Mouse (Mus musculus): ENCODE measurements around the gene Plcl1.

Plcl1 gene

DNA sequence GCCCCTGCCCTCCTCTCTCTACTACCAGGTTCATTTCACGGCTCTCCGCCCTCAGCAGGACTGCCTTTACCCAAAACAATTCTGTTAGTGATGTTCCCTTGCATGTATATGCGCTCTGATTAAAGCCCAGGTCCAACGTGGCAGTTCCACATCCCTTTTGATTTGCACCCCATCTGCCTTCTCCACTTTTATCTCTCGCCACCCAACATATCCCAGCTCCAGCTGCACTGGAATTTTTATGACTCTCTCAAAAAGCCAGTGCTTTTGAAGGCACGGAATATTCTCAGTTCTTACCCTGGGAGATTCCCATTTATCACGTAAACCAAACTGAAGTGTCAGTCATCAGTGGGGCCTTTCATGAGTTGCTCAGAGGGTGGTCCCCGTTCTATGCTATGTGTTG is 200.7 kb downstream of the Plcl1 start:
- peak; percentile 90 for ATAC-seq (ENCODE audit: low TSS enrichment)

DNA sequence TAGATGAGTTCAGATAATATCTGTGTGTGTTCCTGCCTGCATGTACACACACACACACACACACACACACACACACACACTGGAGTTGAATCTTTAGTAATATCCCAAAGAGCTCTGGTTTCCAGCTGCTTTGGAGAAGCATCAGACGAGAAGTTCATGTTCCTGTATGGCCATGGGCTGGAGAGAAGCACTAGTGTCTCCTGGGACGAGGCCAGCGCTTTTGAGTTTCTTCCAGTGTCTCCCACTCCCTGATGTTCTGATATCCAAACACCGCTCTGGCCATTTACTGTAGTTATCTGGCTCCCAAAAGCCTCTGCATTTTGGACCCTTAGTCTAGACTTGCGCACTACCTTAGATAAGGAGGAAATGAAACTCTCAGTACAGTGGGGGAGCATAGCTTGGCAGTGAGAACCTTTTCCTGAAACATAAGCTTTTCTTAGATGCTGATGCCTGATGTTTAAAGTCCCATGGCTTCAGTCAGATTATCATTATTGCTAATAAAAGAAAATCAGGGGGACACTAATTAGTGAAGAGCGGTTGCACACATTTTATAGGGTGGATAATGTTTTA is 207.1 kb downstream of the Plcl1 start:
- ATAC-seq (ENCODE audit: low TSS enrichment) = no peak

DNA sequence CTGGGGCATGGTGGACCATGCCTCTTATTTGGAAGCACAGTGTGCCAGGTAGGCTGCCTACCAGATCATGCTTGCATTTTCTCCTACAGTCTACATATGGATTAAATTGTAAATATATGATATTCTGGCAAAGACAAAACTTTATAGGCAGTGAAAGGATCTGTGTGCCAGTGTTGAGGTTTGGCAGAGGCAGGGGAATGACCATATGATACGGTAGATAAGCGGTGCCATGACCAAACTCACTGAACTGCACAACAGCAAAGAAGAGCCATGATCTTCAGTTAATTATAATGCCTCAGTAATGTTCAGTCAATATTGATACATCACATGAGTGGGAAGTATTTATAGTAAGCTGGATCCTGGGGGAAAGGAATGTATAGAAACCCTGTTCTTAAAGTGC is 212.1 kb downstream of the Plcl1 start:
- no peak for ATAC-seq (ENCODE audit: low TSS enrichment)

DNA sequence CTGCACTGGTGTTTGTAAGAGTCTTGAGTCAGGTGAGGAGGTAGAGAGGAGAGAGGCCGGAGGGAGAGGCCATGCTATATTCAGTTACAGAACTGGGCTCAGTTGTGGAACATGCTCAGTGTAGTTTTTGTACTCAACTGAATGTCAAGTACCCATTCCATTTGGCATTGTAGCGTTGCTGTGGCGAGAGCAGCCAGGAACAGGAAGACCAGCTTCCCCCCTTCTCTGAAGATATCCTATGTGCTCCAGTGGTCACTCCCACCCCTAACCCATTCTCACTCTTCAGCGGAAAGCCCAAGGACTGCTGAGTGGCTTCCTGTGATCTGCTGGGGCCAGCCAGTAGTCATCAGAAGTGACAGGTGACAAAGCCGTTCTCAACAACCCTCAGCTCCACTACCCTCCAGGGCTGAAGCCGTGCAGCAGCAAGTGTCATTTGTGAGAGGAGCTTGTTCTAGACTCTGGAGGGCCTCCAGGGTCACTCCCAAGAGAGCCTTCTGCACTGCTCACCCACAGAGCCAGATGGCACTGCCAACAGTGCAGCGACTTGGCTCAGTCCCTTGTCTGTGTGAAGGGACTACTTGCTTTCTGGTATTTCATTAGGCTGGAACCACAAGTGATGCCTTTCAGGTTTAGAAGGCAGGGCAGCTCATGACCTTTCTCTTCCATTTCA is 213.0 kb downstream of the Plcl1 start:
- ATAC-seq (ENCODE audit: low TSS enrichment) = peak; percentile 76

DNA sequence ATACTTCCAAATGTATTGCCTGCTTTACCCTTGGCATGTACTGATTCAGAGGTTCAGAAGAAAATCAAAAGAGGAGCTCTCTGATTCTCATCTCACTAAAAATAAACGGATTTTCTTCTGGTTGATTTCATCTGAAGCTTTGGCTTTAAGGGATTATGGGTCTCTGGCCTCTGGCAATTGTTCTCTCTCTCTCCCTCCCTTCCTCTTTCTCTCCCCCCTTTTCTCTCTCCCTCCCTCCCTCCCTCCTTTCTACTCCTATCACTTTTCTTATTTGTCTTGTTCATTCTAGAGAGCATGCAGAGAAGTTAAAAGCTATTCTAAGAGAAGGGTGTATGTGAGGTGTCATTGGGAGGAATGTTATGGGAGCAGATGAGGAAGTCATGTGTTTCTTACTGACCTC is 225.8 kb downstream of the Plcl1 start:
- ATAC-seq (ENCODE audit: low TSS enrichment) = no peak

DNA sequence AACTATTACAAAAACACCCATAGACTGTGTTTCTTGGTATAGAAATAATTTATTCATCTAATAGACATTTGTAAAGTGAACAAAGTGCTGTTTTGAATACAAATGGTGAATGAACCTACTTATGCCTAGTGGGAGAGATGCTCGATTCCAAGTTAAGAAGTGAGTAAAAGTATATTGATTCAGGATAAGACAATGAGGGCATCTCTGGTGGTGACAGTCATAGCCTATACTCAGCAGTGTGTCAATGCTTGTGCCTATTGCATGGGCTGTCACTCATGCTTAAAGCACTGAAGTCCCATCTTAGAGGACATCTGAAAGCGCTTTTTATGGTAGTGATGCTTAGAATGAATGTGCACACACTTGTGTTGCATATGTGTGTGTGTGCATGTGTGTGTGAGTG is 226.3 kb downstream of the Plcl1 start:
- ATAC-seq (ENCODE audit: low TSS enrichment) = no peak

DNA sequence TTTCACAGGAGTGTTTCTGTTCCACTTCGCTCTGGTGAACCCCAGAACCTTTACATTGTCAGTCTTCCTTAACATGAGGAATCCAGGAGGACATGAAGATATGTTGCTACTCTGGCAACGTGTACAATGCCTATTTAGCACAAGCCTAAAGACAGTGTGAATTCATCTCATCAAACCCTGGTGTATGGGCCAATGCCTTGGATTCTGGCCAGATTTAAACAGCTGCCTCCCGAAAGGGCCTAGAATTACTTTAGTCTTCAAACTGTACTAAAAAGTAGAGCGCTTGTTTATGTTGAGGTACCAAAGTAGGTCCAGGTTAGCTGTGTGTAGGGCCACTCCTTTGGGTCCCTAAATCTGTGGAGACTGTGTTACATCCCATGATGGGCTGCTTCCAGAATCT is 227.6 kb downstream of the Plcl1 start:
- no peak for ATAC-seq (ENCODE audit: low TSS enrichment)

DNA sequence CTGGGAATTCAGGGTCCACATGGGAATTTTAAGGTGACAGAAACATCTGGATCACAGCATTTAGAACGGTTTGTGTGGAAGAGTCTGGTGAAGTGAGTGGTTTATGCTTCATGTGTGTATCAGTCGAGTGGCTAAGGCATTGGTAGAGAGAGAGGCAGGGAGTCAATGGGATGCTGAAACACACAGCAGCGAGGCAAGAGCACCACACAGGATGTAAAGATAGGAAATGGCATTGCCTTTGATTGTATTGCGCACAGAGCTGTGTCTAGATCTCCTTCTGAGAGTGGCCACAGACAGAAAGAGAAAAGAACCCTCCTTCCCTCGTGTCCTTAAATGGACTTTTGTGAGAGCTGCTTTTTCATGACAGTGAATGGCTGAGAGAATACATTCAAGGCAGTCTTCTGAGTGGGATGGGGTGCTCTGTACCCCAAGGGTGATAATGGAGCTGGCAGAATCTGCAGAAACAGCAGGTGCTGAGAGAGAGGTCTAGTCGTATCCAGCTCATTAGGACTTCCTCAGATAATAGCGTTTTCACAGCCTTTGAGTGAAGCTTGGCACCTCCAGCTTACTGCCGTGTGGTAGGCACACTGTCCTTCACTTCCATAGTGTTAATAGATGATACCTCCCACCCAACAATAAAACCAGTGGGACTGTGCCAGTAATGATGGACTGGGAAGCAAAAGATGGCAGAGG is 253.9 kb downstream of the Plcl1 start:
- ATAC-seq (ENCODE audit: low TSS enrichment) = peak; percentile 41

DNA sequence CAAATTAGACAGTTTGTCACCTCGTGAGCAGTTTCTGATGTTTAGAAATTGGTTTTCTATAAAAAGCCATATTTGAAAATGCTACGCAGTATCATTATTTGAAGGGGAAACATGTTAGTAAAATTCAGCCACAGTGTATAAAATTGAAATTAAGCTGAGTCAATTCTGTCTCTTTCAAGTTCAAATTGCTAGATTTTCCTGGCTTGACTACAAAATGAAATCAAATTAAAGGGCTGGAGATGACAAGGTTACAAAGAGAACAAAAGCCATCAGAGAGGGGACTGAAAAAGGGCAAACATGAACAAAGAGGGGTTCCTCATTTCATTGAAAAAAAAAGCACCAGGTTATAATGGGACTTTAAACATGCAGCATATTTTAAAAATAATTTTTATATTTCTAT is 255.7 kb downstream of the Plcl1 start:
- ATAC-seq (ENCODE audit: low TSS enrichment) = no peak

DNA sequence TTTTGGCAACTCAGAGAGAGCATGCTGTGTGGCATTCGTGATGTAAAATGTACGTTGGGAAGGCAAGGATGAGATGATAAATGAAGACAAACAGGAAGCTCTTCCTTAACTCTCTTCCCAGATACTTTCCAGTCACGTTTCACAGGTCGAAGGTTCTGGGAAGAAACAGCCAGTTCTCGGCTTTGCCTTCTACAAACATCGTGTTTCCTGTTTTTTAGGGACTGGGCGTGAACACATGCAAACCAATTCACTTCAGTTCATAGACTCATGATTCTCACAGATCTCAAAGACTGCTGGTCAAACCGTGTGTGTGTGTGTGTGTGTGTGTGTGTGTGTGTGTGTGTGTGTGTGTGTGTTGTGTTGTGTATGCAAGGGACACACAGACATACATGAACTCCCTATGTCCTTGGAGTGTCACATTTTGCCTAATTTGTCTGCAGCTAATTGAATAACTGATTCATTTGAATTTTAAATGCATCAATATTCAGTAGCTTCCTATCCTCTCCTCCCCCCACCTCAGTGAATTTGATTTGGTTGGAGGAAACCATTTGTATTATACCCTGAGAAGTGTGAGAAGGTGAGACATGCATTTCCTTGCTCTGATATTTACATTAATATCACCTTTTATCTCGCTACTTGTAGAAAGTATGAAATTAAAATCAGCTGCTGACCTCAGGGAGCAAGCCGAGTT is 259.6 kb downstream of the Plcl1 start:
- ATAC-seq (ENCODE audit: low TSS enrichment) = no peak

DNA sequence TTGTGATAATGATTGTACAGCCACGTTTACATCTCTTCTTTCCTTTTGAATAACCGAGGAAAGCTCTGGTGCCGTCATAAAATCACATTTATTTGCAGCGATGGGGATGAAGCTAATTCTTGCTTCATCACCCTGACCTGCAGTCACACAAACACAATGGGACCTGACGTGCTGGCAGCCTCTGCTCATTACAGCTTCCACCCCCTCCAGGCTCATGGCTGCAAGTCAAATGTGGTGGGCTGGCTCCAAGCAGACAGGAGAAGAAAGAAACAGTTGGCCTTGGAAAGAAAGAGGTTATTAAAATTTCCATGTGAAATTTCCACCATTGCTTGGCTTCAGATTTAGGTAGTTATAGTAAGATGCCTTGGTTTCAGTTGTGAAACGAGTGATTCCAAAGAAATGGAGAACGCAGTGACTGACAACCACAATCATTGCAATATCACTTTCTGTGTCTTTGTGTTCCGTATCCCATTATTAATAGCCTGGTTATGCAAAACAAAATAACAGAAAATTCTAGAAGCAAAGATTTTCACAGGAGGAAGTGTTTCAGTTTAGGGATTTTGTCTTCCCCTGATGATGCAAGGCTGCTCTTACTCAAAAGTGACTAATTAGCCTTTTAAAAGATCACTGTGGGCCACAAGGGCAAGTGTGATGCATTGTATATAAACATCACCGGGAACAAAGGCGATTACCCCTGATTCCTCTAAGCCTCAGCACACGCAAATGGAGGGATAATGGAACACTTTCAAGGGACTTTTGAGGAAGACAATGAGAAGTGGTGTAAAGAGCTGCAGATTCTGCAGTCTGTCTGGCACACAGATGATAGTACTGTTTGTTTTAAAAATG is 260.3 kb downstream of the Plcl1 start:
- peak; percentile 66; the same call in 1 of the 2 replicates for ATAC-seq (ENCODE audit: low TSS enrichment)

DNA sequence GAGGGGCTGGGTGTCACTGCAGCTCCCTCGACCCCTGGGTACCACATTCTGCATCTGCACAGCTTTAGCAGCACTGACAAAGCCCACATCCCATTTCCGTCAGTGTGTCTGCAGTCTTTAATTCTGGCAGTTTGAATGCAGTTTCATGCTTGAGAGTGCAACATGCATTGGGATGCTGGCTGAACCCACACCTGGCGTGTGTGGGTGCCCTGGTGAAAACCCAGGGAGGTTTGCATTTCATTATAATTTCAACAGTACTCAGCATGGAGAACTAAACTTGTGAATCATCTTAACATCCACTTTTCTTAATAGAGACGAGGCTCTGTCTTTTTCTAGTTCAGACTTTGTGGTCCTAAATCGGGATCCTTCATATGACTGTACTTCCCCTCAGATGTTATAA is 261.1 kb downstream of the Plcl1 start:
- peak; percentile 83 for ATAC-seq (ENCODE audit: low TSS enrichment)

DNA sequence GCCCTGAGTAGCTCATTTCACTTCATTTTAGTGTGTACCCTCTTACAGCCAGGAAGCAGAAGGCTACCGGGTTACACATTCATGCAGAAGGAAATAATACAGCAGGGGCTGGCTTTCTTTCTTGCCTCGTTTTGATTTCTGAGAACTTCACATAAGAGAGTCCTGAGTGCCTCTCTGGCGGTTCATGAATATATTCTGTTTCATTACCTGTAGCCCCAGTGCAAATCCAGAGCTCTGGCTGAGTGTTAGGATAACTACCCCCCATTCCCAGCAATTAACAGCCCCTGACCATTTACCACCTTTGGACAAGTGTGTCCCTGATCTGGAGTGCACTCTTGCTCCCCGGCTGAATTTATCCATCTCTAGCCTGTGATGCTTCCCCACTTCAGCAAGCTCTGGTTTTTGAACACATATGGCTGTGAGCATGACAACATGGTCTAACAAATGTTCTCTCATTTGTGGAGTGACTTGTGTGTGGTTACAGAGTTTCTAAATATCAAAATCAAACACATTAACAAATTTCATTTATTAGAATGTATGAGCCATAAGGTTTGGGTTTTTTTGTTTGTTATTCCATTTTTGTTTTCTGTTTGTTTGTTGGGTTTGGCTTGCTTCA is 263.0 kb downstream of the Plcl1 start:
- ATAC-seq (ENCODE audit: low TSS enrichment) = no peak

DNA sequence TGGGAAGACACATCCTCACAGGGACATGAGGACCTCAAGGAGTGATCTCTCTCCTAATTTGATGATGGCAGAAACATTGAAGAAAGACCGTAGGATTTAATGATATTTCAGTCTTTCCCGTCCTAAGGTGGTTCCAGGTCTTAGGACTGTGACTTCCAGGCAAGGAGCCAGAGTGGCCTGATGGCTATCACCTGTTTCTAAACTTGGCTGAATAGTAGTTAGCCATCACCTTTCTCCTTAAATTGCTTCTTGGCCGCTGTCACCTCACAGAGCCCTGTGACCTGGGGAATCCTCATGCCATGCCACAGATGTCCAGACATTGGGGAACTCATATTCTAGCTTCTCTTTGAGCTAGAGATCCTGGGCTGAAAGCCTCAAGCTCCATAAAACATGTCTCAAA is 277.0 kb downstream of the Plcl1 start:
- ATAC-seq (ENCODE audit: low TSS enrichment) = no peak

DNA sequence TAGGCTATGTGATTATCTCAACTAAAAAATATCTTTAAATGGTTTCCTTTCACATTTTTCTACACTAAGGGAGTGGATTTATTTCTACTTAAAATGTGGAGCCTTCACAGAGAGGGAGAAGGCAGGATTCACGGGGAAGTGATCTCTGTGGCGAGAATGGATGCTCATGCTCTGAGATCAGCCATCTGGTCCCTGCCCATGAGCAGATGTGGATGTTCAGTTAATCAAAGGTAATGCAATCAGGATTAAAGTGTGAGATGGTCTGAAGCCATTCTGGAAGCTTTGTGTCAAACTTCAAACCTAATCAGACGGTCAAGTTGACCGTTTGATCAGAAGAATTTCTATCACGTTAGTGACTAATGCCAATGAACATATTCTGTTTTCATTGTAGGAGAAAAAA is 280.5 kb downstream of the Plcl1 start:
- ATAC-seq (ENCODE audit: low TSS enrichment) = no peak

DNA sequence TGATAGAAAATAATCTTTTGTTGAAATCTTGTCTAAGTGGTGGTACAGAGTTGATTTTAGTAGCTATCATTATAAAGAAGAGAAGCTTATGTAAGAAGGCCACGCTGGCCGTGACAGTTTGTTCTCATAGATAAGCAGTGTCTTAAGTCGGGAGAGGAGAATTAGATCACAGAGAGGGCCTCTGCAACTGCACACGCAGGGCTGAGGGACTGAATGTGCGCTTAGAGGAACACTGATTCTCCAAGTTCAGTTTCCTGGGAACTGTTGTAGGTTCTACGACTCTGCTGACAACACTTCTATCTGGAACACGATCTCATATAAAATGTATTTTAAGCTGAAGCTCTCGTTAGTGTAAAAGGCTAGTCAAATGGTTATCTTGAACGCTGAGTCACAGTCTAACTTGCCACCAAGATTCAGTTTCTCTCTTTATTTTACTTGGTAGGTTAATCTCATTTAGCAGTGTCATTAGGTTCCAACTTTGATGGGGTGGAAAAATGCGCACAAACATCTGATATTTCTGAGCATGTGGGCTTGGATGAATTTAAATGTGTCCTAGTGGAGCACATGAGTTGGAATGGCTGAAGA is 288.0 kb downstream of the Plcl1 start:
- ATAC-seq (ENCODE audit: low TSS enrichment) = peak; percentile 80

DNA sequence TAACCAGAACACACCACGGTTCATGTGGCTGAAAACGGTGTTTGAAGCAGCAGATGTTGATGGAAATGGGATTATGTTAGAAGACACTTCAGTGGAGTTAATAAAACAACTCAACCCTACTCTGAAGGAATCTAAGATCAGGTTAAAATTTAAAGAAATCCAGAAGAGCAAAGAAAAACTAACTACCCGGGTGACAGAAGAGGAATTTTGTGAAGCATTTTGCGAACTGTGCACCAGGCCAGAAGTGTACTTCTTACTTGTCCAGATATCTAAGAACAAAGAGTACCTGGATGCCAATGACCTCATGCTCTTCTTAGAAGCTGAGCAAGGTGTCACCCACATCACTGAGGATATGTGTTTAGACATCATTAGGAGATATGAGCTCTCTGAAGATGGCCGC is 290.5 kb downstream of the Plcl1 start:
- no peak for ATAC-seq (ENCODE audit: low TSS enrichment)

DNA sequence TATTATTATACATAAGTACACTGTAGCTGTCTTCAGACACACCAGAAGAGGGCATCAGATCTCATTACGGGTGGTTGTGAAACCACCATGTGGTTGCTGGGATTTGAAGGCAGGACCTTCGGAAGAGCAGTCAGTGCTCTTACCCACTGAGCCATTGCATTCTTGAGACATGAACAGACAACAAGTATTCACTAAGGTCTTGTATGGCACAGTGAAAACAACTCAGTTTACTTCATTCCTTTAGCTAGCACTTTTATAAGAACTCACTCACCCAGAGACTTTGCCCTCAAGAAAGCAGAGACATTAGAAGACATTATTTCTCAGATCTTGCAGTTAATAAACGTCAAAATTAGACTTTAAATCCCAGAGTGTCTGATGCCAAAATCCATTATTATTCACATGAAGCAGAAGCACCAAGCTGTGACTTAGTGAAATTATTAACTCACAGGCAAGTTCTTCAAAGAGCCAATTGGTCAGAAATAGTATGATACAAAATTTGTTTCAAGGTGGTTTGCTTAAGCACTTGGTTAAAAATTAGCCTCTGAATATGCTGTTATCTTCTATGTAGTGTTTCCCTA is 293.8 kb downstream of the Plcl1 start:
- ATAC-seq (ENCODE audit: low TSS enrichment) = no peak

DNA sequence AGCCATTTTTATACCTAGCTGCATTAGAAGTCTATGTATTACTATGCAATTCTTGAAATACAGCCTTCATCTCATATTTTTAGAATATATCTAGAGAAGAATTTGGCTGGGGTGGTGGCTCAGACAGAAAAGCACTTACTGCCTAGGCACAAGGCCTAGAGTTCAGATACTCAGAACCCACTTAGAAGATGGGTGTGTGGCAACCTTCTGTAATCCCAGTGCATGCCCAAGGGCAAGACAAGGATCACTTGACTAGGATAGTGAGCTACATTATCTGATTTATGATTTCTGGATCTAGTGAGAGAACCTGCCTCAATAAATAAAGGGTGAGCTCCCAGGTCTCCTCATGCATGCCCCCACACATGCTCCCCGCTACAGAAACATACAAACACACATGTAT is 294.3 kb downstream of the Plcl1 start:
- no peak for ATAC-seq (ENCODE audit: low TSS enrichment)

DNA sequence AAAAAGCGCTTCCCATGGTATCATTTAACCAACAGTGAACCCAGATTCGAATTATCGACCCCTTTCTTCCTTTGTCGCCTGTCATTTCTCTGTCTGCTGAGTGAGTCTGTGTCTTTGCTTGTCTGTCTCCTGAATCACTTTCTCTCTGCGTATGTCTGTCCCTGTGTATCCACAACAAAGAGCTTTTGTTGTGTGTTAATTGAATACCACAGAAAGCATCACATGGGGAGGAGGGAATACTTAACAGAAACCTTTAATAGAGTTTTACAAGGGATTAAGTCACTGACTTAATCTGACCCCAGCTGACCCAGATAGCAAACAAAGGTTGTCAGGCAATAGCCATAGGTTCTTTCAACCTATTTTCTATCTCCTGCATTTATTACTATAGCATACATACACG is 295.0 kb downstream of the Plcl1 start:
- no peak for ATAC-seq (ENCODE audit: low TSS enrichment)

DNA sequence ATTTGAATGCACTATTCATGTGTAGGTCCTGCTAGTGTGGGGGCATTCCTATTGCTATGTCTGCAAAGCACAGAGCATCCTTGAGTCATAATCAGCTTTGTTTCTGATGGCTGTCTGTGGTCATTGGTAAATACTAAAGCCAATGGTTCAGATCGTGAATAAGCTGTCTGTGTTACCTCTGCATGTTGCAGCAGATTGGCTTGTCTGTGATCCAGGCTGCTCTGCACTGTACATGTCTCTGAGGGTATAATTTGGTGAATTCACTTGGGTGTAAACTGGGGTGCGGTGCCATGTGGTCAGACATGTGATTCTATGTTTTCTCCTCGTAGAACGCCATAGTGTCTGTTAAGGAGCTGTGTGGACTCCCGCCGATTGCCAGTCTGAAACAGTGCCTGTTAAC is 295.9 kb downstream of the Plcl1 start:
- no peak for ATAC-seq (ENCODE audit: low TSS enrichment)
